Mouse (Mus musculus) cortical plate, adult 2 months (tissue): Measurements from ENCODE around the gene Cbr1.

Experiments
- CTCF ChIP-seq: fragments of 200-500 bp; IDR thresholded peaks from 2 replicates; pipeline ENCODE4 v1.5.1; 2011; ENCODE audit warnings: mild to moderate bottlenecking, control low read depth, low read length; ENCODE audit not compliant: insufficient read depth; ENCODE audit errors: extremely low read depth
- POLR2A ChIP-seq: fragments of 200-500 bp; IDR thresholded peaks from 2 replicates; pipeline ENCODE4 v1.6.1; 2011; ENCODE audit warnings: mild to moderate bottlenecking, low read length, control low read depth; ENCODE audit not compliant: insufficient read depth; ENCODE audit errors: extremely low read depth

GRCm38 (mm10) chr16:93581125-93581524, 24.5 kb upstream of the Cbr1 start:
- TF ChIP-seq CTCF (no peak), POLR2A (no peak)
